Mouse (Mus musculus): Measurements from ENCODE around the gene Inka2. TPM values are rescaled to one million over a fixed set of nuclear protein-coding genes. Genes with fewer than 3 reads are reported as not detected.

The Inka2 gene
- polyA plus RNA-seq, 1 experiment = 6.3 TPM

GRCm38 (mm10) chr3:105736148-105736547, 31.7 kb downstream of the Inka2 start:
- Histone ChIP-seq H3K4me3 (ENCODE audit: insufficient read depth, poor library complexity, severe bottlenecking) (no peak overlapping the region), H3K36me3 (ENCODE audit: control insufficient read depth, insufficient read depth) (peaks cover 22% of the 10 kb centered on the region), H3K27me3 (ENCODE audit: control insufficient read depth, insufficient read depth, insufficient read length) (no peaks in the 10 kb centered on the region), H3ac (ENCODE audit: control insufficient read depth, insufficient read length, low read depth) (no peak overlapping the region), H3K79me3 (ENCODE audit: low read depth) (no peaks in the 10 kb centered on the region), H3K79me2 (ENCODE audit: control insufficient read depth, insufficient read depth) (no peaks in the 10 kb centered on the region)
- no peak for TF ChIP-seq FOSL1 (IDR thresholded peaks at IDR 0.05; ENCODE audit: insufficient read depth, low read length, poor library complexity, severe bottlenecking)
- TF ChIP-seq MYOD1 (IDR thresholded peaks at IDR 0.05; ENCODE audit: control insufficient read depth, insufficient read length, low read depth) = no peak
- TF ChIP-seq MAX (IDR thresholded peaks at IDR 0.05) = no peak
- no peak for TF ChIP-seq USF1 (IDR thresholded peaks at IDR 0.05; ENCODE audit: low read depth)
- TF ChIP-seq CTCF (IDR thresholded peaks at IDR 0.05; ENCODE audit: control insufficient read depth, insufficient read depth, insufficient read length) = no peak
- TF ChIP-seq CEBPB (IDR thresholded peaks at IDR 0.05; ENCODE audit: low read depth) = no peak
- no peak for TF ChIP-seq MYOG (IDR thresholded peaks at IDR 0.05; ENCODE audit: control insufficient read depth, extremely low read depth, insufficient read length)

- Histone ChIP-seq H3ac (ENCODE audit: control insufficient read depth, insufficient read length, low read depth) (no peak overlapping the region), H3K79me3 (ENCODE audit: low read depth) (no peaks in the 10 kb centered on the region), H3K27me3 (ENCODE audit: control insufficient read depth, insufficient read depth, insufficient read length) (no peaks in the 10 kb centered on the region), H3K4me3 (ENCODE audit: insufficient read depth, poor library complexity, severe bottlenecking) (no peak overlapping the region), H3K36me3 (ENCODE audit: control insufficient read depth, insufficient read depth) (peaks cover 20% of the 10 kb centered on the region), H3K79me2 (ENCODE audit: control insufficient read depth, insufficient read depth) (no peaks in the 10 kb centered on the region)
- no peak for TF ChIP-seq CEBPB (IDR thresholded peaks at IDR 0.05; ENCODE audit: low read depth)
- no peak for TF ChIP-seq MAX (IDR thresholded peaks at IDR 0.05)
- no peak for TF ChIP-seq FOSL1 (IDR thresholded peaks at IDR 0.05; ENCODE audit: insufficient read depth, low read length, poor library complexity, severe bottlenecking)
- TF ChIP-seq MYOD1 (IDR thresholded peaks at IDR 0.05; ENCODE audit: control insufficient read depth, insufficient read length, low read depth) = no peak
- no peak for TF ChIP-seq USF1 (IDR thresholded peaks at IDR 0.05; ENCODE audit: low read depth)
- no peak for TF ChIP-seq MYOG (IDR thresholded peaks at IDR 0.05; ENCODE audit: control insufficient read depth, extremely low read depth, insufficient read length)
- TF ChIP-seq CTCF (IDR thresholded peaks at IDR 0.05; ENCODE audit: control insufficient read depth, insufficient read depth, insufficient read length) = no peak
Observed at GRCm38 (mm10) chr3:105737070-105737469, 32.7 kb downstream of the Inka2 start.

- no peaks in the 10 kb centered on the region for H3K79me3 ChIP-seq (ENCODE audit: low read depth)
- H3K27me3 ChIP-seq (ENCODE audit: control insufficient read depth, insufficient read depth, insufficient read length) = no peaks in the 10 kb centered on the region
- no peaks in the 10 kb centered on the region for H3K79me2 ChIP-seq (ENCODE audit: control insufficient read depth, insufficient read depth)
- H3K36me3 ChIP-seq (ENCODE audit: control insufficient read depth, insufficient read depth) = peaks cover 21% of the 10 kb centered on the region
- H3K4me3 ChIP-seq (ENCODE audit: insufficient read depth, poor library complexity, severe bottlenecking) = no peak overlapping the region
- no peak overlapping the region for H3ac ChIP-seq (ENCODE audit: control insufficient read depth, insufficient read length, low read depth)
- TF ChIP-seq CTCF (IDR thresholded peaks at IDR 0.05; ENCODE audit: control insufficient read depth, insufficient read depth, insufficient read length) = no peak
- no peak for TF ChIP-seq USF1 (IDR thresholded peaks at IDR 0.05; ENCODE audit: low read depth)
Observed at GRCm38 (mm10) chr3:105737666-105738065, 33.3 kb downstream of the Inka2 start.

- no peak overlapping the region for H3ac ChIP-seq (ENCODE audit: control insufficient read depth, insufficient read length, low read depth)
- H3K79me3 ChIP-seq (ENCODE audit: low read depth) = peaks cover 2% of the 10 kb centered on the region
- H3K4me3 ChIP-seq (ENCODE audit: insufficient read depth, poor library complexity, severe bottlenecking) = no peak overlapping the region
- peaks cover 22% of the 10 kb centered on the region for H3K36me3 ChIP-seq (ENCODE audit: control insufficient read depth, insufficient read depth)
- no peaks in the 10 kb centered on the region for H3K27me3 ChIP-seq (ENCODE audit: control insufficient read depth, insufficient read depth, insufficient read length)
- no peak for TF ChIP-seq MAX (IDR thresholded peaks at IDR 0.05)
- no peak for TF ChIP-seq USF1 (IDR thresholded peaks at IDR 0.05; ENCODE audit: low read depth)
- no peak for TF ChIP-seq MYOD1 (IDR thresholded peaks at IDR 0.05; ENCODE audit: control insufficient read depth, insufficient read length, low read depth)
- no peak for TF ChIP-seq CEBPB (IDR thresholded peaks at IDR 0.05; ENCODE audit: low read depth)
- no peak for TF ChIP-seq MYOG (IDR thresholded peaks at IDR 0.05; ENCODE audit: control insufficient read depth, extremely low read depth, insufficient read length)
- TF ChIP-seq FOSL1 (IDR thresholded peaks at IDR 0.05; ENCODE audit: insufficient read depth, low read length, poor library complexity, severe bottlenecking) = no peak
- no peak for TF ChIP-seq CTCF (IDR thresholded peaks at IDR 0.05; ENCODE audit: control insufficient read depth, insufficient read depth, insufficient read length)
- H3K79me2 ChIP-seq (ENCODE audit: control insufficient read depth, insufficient read depth) = peaks cover 8% of the 10 kb centered on the region
Observed at GRCm38 (mm10) chr3:105746542-105746941, 42.1 kb downstream of the Inka2 start.

GRCm38 (mm10) chr3:105750810-105751209, 46.4 kb downstream of the Inka2 start:
- H3K79me2 ChIP-seq (ENCODE audit: control insufficient read depth, insufficient read depth) = peaks cover 49% of the 10 kb centered on the region

GRCm38 (mm10) chr3:105754184-105754583, 49.8 kb downstream of the Inka2 start:
- Histone ChIP-seq H3K79me3 (ENCODE audit: low read depth) (peaks cover 51% of the 10 kb centered on the region), H3K4me3 (ENCODE audit: insufficient read depth, poor library complexity, severe bottlenecking) (no peak overlapping the region), H3ac (ENCODE audit: control insufficient read depth, insufficient read length, low read depth) (no peak overlapping the region), H3K36me3 (ENCODE audit: control insufficient read depth, insufficient read depth) (peaks cover 4% of the 10 kb centered on the region), H3K79me2 (ENCODE audit: control insufficient read depth, insufficient read depth) (peaks cover 83% of the 10 kb centered on the region), H3K27me3 (ENCODE audit: control insufficient read depth, insufficient read depth, insufficient read length) (no peaks in the 10 kb centered on the region)
- TF ChIP-seq CTCF (IDR thresholded peaks at IDR 0.05; ENCODE audit: control insufficient read depth, insufficient read depth, insufficient read length) (no peak), USF1 (IDR thresholded peaks at IDR 0.05; ENCODE audit: low read depth) (no peak), MAX (IDR thresholded peaks at IDR 0.05) (no peak), MYOD1 (IDR thresholded peaks at IDR 0.05; ENCODE audit: control insufficient read depth, insufficient read length, low read depth) (no peak), CEBPB (IDR thresholded peaks at IDR 0.05; ENCODE audit: low read depth) (no peak), FOSL1 (IDR thresholded peaks at IDR 0.05; ENCODE audit: insufficient read depth, low read length, poor library complexity, severe bottlenecking) (no peak), MYOG (IDR thresholded peaks at IDR 0.05; ENCODE audit: control insufficient read depth, extremely low read depth, insufficient read length) (no peak)

More at GRCm38 (mm10) chr3:105750810-105751209, 46.4 kb downstream of the Inka2 start:
- Histone ChIP-seq H3ac (ENCODE audit: control insufficient read depth, insufficient read length, low read depth) (no peak overlapping the region), H3K36me3 (ENCODE audit: control insufficient read depth, insufficient read depth) (peaks cover 13% of the 10 kb centered on the region), H3K27me3 (ENCODE audit: control insufficient read depth, insufficient read depth, insufficient read length) (no peaks in the 10 kb centered on the region), H3K79me3 (ENCODE audit: low read depth) (peaks cover 33% of the 10 kb centered on the region), H3K4me3 (ENCODE audit: insufficient read depth, poor library complexity, severe bottlenecking) (no peak overlapping the region)
- TF ChIP-seq MYOG (IDR thresholded peaks at IDR 0.05; ENCODE audit: control insufficient read depth, extremely low read depth, insufficient read length) (no peak), FOSL1 (IDR thresholded peaks at IDR 0.05; ENCODE audit: insufficient read depth, low read length, poor library complexity, severe bottlenecking) (no peak), USF1 (IDR thresholded peaks at IDR 0.05; ENCODE audit: low read depth) (no peak), MYOD1 (IDR thresholded peaks at IDR 0.05; ENCODE audit: control insufficient read depth, insufficient read length, low read depth) (no peak), MAX (IDR thresholded peaks at IDR 0.05) (no peak), CTCF (IDR thresholded peaks at IDR 0.05; ENCODE audit: control insufficient read depth, insufficient read depth, insufficient read length) (no peak), CEBPB (IDR thresholded peaks at IDR 0.05; ENCODE audit: low read depth) (no peak)

Measured in C2C12 (cell line).